Mouse (Mus musculus) hindlimb bud, embryonic 11.5 days (tissue): ENCODE results near the gene Nbeal2.
"Not testable (repeated sequence)": the region's sequence is repeated elsewhere in the genome, so short reads cannot be mapped to it uniquely, and the experiment has no call there.

Source experiments
- DNase-seq: peaks from one replicate; pipeline ENCODE4 v3.0.0-alpha.2; 2012; ENCODE audit warnings: low read depth, low spot score; ENCODE audit errors: extremely low spot score

Gene Nbeal2

DNA sequence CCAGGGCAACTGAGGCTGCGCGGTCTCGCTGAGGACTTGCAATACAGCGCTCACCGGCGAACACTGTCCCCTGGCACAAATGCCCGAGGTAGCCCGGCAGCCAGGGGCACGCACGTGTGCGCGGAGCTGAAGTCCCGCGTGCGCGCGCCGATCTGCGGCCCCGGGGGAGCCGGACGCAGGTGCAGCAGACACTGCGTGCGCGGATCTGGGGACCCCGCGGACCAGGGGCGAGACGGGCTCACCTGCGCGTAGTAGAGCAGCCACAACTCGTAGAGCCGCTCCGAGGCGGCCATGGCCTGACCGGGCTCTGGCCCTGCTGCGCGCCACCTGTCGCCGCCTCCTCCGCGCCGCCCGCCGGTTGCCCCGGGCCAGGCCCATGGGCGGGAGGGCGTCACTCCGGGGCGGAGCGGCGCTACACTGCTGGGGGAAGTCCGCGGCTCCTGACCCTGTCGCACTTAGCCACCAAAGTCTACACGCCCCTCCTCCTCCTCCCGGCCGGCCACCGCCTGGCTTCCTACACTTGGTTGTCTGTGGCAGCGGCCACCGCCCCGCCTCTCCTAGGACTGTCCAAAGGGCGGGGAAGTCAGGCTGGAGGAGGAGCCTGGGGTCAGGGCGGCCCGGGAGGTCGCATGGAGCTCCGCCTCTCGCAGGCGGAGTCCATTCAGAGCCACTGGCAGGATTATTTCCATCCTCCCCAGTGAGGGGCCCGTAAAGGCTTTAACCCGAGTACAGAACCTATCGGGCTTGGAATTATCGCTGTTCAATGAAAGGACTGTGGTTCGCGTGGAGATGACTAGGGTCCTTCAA is at the start of gene Nbeal2:
Gene Nbeal2, minus strand, starts transcription at position 507 of the 807 bp plus-strand sequence.
- DNase-seq, result no peak

DNA sequence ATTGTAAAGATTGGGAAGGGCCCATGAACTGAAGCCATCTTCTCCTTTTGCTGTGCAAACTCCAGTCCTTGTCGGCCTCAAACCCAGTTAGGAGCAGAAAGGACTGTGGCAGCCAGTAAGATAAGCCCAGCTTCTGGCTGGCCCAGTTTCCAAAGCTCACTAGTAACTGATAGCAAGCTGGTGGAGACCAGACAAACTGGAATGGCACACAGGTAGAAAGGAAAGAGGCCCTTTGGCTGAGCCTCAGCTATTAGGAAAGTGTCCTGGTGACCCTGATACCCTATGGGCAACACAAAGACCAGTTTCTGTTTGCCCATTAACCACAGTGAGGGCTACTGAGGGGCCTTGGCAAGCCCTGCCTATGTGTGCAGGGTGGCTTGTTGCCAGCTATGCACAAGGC is 48.9 kb upstream of the Nbeal2 start:
- no peak for DNase-seq

DNA sequence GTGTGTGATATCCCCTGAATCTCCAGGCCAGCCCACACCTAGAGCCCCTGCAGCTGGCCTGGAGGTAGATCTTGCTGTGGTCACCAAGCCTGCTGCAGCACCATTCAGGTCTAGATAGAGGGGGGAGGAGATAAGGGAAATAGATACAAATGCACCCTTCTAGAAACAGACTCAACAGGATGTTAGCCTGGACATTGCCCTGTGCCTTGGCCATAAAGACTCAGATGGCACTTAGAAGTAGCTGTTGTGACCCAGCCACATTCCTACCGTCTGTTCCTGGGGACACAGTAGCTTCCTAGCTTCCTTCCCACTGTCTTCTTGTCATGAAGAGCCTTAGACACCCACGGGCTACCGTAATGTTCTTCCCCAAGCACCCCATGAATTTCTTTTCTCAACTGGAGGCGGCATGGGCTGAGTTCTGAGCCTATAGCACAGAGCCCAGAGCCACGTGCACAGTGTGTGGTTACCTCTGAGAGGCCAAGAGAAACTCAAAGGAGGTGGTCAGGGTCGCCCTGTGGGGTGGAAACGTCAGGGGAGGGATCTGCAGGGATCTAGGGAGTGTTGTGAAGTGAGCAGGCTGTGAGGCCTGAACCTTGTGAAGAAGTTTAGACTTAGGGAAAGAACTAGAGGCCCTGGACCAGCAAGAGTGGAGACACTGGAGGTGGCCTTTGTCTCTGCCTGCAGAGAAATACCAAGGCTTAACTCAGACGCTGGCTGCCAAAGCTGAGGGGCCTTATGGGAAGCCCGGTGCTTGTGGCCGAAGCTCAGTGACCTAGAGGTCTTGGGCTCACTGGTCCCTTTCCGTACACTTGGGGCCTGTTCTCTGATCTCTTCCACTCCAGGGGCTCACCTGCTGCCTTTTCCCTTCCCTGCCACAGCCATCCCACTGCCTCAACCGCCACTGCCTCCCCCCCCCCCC is 47.4 kb upstream of the Nbeal2 start:
- DNase-seq, result no peak

DNA sequence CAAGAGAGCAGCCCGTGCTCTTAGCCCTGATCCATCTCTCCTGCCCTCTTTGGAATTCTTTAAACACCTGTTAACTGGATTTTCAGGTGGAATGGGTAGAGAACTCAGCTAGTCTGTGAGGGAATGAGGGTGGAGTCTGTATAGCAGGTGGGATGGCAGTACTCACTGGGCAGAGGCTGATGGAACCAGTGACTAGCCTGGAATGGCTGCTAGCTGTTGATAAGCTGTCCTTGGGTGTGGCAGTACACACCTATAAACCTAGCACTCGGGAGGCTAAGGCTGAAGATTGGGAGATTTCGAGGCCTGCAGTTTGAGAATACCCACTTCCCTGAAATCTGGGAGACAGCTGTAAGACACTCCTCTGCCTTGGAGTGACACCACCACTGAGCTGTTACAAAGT is 45.6 kb upstream of the Nbeal2 start:
- DNase-seq, result no peak

DNA sequence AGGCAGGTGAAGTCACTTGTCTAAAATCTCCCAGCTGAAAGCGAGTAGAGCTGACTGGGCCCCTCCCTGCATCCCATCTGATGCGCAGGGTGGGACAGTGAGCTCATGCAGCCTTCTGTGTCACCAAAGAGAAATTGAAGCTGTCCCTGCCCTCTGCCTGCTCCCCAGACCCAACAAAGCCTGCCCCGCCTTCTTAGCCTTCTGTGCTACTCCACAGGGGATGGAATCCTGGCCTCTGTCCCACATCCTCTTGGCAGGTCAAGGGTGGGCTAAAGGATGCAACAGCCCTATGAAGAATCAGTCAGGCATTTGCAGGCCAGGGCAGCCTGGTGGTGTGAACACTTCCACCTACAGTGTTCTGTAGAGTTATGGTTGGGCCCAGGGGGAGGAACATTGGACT is 43.5 kb upstream of the Nbeal2 start:
- DNase-seq, result no peak

DNA sequence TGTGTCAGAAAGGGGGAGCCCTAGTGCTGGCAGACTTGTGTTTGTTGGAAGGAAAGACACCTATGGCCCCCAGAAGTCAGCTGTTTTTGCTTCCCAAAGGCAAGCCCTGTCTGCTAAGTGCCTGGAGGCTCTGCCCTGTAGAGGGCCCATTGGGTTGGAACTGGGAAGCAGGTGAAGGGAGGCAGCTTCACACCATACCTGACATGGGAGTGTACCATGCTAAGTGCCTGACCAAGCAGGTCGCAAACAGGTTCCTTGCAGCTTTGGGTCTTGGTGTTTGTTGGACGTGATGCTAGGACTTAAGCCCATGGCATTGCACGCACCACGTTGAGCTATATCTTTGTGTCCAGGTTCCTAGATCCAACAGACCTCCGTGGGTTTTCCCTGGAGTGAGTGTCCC is 42.5 kb upstream of the Nbeal2 start:
- no peak for DNase-seq

DNA sequence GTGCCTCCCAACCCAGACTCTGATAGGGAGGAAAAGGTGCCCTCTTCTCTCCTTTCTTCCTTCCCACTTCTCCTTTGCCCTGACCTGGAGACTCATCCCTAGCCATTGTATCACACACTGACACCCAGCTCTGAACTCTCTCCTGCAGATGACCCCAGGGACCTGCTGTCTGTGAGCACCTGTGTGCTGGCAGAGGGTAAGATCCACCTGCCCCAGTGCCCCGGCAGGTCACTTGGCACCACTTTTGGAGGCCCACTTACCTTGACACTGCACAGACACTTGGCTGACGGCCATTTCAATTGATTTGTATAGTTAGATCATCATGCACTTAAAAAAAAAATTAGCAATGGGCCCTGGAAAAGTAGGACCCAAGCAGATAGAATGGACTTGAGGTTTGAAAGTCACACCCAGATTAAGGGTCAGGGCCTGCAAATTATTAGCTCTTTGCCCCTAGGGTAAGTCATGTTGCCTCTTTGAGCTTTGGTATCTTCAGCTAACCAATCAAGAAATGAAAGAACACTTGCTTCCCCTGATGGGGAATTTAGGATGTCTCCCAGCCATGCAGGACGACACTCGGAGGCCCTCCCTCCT is 41.3 kb upstream of the Nbeal2 start:
- DNase-seq, result no peak

DNA sequence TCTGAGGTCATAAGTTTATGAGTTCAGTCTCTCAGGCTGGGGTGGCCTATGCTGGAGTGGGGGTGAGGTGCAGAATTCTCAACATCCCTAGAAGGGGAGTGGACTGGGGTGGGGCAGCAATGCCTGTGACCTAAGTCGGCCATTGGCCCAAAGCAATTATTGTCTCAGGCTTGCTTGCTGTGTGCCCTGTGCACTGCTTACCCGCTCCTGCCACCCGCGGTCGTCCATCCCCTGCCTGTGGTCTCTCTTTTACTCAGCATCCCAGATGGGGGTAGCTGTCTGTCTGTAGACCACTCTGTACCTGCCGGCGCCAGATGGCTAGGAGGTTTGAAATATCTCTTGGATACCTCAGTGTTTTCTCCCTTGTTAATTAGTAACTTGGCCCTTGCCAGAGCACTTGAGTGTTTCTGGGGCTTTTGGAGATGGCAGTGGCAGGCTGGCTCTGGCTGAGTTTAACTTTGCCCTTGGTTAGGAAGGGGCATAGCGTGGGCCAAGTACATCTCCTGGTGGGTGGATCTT is 35.4 kb upstream of the Nbeal2 start:
- no peak for DNase-seq

DNA sequence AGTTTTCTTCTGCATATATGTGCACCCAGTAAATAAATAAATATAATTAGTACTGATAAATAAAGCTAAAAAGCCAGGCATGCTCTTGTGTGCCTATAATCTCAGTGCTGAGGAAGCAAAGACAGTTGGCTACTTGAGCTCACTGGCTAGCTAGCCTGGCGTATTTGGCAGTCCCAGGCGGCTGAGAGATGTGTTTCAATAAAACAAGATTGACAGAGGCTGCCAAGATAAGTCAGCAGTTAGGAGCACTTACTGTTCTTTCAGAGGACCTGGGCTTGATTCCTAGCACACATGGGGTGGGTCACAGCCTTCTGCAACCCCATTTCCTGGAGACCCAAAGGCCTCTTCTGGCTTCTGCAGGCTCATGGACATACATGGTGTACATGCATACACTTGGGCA is 33.9 kb upstream of the Nbeal2 start:
- no peak for DNase-seq

DNA sequence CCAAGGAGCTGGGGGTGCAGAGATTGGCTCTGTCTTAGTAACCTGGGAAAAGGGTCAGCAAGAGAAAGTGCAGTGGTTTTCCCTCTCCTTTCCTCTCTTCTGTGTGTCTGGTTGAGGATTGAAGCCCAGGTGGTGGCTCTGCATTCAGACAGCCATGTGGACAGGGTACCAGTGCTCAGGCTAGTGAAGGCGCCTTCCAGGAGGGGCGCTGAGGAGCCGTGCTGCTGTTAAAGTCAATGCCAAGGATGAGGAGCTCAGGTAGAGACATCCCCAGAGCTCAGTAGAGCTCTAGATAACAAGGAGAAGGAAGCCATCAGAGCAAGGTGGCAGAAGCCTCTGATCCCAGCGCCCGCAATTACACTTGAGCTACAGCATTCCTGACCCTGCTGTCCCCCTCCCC is 33.1 kb upstream of the Nbeal2 start:
- DNase-seq, result no peak

DNA sequence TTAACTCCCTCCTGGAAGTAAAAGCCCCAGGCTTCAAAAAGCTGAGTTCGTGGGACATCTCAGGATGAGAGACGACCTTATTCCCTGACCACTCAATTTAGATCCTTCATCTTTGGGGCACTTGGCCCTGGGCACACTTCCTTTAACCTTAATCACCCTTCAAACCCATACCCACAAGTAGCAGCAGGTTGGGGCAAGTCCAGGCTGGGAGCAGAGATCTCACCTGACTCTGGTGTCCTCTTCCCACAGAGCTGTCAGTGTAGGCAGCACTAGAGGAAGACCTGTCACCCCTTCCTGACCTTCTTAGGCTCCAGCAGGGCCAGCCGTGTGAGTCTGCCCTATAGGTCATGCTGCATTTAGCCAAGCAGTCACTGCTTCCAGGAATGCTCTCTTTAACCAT is 32.5 kb upstream of the Nbeal2 start:
- DNase-seq, result no peak

DNA sequence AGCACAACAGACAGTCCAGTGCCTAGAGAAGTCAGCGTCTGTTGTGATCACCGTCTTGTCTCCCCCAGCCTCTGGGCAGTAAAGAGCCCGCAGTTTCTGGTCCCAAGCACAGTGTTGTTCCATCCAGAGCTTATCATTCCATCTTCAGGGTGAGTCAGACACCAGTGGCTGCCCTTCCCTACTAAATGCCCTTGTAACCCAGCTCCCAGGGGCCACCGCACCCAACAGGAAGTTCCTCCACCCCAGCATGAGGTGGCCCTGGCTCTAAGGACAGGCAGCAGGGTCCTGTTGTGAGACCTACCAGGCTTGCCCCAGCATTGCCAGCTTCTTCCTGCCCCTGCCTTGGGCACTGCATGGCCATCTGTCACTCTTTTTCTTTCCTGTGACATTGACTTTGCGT is 31.6 kb upstream of the Nbeal2 start:
- no peak for DNase-seq

DNA sequence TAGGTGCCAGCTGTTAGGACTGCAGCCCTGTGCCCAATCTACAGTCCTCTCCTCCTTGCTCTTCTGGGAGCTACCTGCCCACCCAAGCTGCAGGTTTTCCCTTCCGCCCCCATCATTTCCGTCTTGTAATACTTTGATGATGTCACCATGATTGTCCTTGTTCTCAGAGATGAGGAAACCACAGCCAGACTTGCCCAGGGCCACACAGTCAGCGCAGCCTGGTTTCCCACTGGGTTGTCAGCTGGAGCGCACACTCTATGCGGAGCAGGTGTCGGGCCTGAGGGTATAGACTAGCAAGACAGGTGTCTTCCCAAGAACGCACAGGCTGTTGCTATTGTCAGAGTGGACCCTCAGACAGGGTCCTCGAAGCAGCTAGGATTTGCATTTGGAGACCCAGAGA is 31.2 kb upstream of the Nbeal2 start:
- DNase-seq, result no peak

DNA sequence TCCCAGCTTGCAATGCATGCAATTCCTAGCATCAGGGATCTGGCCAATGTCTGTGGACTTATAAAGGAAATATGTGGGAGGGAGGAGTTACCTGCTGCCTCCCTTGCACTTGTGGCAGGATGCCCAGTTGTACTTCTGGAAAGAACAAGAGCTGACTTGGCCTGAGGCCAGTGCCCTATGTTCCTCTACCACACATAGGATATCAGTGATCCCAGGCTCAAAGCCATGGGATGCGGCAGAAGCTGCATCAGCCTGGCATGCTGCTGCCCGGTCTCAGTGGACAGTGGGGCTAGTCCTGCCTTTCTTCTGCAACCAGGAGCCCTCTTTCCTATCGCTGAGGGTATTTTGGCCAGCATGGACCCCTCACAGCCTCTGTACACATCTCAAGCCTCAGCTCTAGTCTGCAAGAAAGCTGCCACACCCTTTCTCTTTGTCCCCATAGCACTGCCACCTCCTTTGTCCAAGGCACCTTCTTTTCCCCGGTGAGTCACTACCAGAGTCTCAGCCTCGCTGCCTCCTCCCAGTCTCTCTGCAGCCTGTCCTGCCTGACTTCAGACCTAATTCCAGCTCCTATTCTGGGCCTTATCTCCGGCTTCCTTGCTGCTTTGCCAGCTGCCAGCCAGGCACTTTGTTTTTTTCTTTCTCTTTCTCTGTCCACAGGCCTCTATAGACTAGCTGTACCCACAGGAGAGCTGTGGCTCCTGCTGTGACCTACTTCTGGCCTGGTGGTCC is 30.3 kb upstream of the Nbeal2 start:
- no peak for DNase-seq

DNA sequence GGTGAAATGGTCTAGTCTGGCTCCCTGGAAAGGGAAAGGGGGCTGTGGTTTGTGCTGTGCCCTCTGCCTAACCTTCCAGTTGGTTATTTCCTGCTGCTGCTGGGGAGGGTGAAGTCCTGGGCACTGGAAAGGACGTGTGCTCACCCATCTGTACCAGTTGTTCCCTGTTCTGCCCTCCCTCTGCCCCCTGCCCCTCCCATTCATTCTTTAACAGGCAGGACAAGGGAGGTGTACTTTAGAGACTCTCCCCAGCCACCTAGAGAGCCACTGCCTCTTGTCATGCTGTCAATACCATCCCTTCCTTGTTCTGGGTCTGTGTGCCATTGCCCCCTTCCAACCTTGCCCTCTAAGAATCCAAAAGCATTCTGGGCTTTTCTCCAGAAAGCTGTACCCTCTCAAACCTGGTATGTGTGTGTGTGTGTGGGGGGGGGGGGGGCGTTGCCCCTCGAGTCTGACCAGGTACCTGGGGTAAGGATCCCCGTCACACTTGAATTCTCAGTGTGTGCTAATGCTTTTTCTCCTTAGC is 29.7 kb upstream of the Nbeal2 start:
- DNase-seq, result no peak

DNA sequence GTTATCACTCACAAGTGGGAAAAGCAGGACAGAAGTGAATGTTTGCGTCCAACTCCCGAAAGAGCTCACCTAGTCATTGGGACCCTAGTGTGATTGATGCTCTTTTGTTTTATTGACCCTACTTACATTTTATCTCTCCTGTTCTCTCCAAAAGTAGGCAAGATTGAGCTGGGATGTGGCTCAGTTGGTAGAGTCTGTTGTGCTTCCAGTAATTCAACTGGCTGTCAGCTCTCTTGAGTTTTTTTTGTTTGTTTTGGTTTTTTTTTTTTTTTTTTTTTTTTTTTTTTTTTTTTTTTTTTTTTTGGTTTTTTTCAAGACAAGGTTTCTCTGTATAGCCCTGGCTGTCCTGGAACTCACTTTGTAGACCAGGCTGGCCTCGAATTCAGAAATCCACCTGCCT is 28.7 kb upstream of the Nbeal2 start:
- DNase-seq, result not testable (repeated sequence)

DNA sequence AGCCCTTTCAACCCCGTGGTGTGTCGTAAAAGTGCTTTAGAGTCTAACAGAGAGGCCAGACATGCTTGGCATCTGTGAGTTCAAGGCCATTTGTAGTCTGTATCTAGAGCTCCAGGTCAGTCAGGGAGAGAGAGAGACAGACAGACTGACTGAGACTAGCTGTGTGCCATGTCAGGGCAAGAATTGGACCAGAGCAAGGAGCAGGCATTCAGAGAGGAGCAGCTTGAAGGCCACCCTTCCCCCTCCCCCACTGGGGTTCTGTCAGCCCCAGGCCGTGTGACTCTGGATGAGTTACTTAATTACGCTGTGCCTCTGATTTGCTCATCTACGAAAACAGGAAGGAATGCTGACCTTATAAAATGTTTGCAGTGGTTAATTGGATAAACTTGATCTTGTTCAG is 28.3 kb upstream of the Nbeal2 start:
- no peak for DNase-seq

DNA sequence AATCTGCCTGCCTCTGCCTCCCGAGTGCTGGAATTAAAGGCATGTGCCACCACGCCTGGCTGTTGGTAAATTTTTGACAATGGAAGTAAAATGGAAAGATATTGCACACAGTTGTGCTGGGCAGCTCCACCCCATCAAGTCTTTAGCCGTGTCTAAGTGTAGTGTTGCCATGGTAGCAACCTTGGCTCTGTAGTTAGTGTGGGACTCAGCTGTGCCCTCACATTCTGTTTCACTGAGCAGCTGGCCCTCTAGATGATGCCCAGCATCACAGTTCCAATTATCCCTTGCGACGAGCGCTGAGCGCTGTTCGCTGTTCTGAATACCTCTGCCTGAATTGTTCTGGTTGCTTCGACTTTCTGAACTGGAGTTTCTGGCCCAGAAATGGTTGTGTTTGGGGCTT is 27.9 kb upstream of the Nbeal2 start:
- no peak for DNase-seq

DNA sequence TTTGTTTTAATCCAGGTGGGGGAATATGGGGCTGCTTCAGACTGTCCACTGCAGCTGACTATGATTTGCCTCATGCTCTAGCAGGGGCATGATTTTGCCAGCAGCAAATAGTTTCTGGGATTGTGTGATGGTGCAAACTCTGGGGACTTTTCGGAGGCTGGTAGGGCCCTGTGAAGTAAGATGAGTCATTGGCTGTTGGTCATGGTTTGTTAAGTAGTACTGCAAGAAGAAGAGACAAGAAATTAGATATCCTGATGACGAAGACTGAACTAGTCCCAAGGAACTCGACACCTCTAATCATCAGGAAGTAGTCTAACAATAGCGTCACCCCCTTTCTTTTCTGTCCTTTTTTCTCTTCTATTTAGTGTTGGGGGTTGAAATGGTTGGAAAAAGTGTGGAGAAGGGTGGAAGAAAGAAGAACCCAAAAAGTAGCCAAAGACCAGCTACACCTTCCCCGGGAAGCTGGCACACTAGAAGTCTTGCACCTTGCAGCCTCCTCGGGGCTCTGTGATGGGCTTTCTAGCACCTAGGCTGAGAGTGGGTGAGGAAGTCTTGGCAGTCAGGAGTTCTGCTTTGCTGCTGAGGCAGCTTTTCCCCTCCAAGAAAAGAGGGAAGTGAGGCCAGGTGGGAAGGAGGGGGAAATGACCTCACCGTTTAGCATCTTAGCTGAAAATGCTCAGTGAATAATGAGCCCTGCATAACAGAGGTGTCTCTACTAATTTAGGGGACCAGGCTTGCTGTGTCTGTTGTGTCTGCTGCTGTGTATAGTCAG is 27.0 kb upstream of the Nbeal2 start:
- DNase-seq, result no peak

DNA sequence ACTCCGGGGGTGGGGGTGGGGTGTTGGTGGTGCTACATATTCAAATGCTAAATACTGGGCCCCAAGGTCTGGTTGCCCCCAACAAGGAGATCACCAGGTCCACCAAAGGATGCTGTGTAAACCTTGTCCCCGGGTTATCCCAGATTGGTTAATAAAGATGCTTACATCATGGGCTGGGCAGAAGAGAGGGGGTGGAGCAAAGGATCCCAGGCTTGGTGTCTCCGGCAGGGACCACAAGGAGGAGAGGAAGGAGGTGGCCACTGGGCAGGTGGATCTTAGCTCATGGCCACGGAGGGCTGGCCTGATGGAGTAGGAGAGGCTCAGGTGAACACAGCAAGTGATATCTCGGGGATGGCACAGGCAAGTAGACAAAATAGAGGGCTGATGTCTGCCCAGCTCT is 24.9 kb upstream of the Nbeal2 start:
- no peak for DNase-seq
